Mouse (Mus musculus): ENCODE data around the gene Larp7. TPM values are rescaled to one million over a fixed set of nuclear protein-coding genes. Genes with fewer than 3 reads are reported as not detected.

The Larp7 gene
- total and polyA plus RNA-seq, 2 experiments from 2014 or later = 27.1 to 27.7 TPM

DNA sequence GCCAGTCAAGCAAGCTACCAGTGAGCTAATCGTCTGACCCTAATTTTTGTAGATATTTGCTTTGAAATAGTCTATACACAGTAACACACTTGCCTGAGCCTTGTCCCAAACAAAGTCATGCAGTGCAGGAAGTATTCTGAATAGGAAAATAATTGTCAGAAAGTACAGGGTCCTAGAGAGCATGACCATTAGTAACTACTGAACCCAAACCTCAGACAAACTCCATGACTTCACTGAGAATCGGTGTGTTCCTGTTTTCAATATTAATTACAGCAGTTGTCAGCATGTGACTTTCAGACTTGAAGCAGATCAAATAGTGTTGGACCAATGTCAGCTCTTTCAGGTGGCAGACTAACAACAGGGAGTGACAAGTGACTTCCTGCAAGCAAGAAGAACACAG lies 39.5 kb downstream of the Larp7 start:
- Histone ChIP-seq H3K4me1 (ENCODE audit: insufficient read depth) (no peaks in the 10 kb centered on the region), H3K27ac (ENCODE audit: low read depth, low read length) (no peak overlapping the region), H3K36me3 (ENCODE audit: insufficient read depth) (no peaks in the 10 kb centered on the region), H3K4me3 (ENCODE audit: low read depth, low read length) (no peak overlapping the region), H3K9ac (no peak overlapping the region), H3K4me2 (ENCODE audit: low read depth) (no peak overlapping the region), H3K9me3 (ENCODE audit: low read length) (no peaks in the 10 kb centered on the region), H3K27me3 (ENCODE audit: insufficient read depth, low read length) (no peaks in the 10 kb centered on the region)
- 75% methylated on average over 2 of the region's 2 CpGs for WGBS
- ATAC-seq = no peak
- no peak for DNase-seq
- no peak for TF ChIP-seq CTCF (IDR thresholded peaks at IDR 0.05; ENCODE audit: low read depth)

DNA sequence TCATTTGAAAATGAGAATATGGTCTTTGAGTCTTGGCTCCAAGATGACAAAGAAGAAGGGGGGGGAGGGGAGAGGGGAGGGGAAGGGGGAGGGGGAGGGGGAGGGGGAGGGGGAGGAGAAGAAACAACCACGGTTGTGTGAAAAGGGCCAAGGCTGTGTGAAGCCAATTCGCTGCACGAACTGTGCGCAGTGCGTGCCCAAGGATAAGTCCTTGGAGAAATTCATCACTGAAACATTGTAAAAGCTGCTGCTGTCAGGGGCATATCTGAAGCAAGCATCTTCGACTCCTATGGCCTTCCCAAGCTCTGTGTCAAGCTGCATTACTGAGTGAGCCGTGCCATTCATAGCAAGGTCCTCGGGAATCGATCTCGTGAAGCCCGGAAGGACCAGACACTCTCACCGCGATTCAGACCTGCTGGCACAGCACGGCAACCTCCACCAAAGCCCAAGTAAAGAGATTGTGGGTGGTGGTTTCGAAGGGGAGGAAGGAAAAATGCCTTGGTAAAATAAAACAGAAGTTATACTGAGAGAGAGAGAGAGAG lies 40.3 kb downstream of the Larp7 start:
- H3K27me3 ChIP-seq (ENCODE audit: insufficient read depth, low read length) = no peaks in the 10 kb centered on the region
- TF ChIP-seq CTCF (IDR thresholded peaks at IDR 0.05; ENCODE audit: low read depth) = no peak
- peak; percentile 17; the same call in 1 of the 2 replicates for ATAC-seq
- H3K9ac ChIP-seq = no peak overlapping the region
- H3K36me3 ChIP-seq (ENCODE audit: insufficient read depth) = no peaks in the 10 kb centered on the region
- no peak overlapping the region for H3K4me3 ChIP-seq (ENCODE audit: low read depth, low read length)
- H3K4me1 ChIP-seq (ENCODE audit: insufficient read depth) = no peaks in the 10 kb centered on the region
- H3K9me3 ChIP-seq (ENCODE audit: low read length) = no peaks in the 10 kb centered on the region
- DNase-seq = peak; percentile 7
- no peak overlapping the region for H3K4me2 ChIP-seq (ENCODE audit: low read depth)
- H3K27ac ChIP-seq (ENCODE audit: low read depth, low read length) = peak overlapping the region; percentile 75
- 72% methylated on average over 15 of the region's 15 CpGs for WGBS

- H3K4me1 ChIP-seq (ENCODE audit: insufficient read depth) = no peaks in the 10 kb centered on the region
- H3K27me3 ChIP-seq (ENCODE audit: insufficient read depth, low read length) = no peaks in the 10 kb centered on the region
- H3K36me3 ChIP-seq (ENCODE audit: insufficient read depth) = no peaks in the 10 kb centered on the region
- H3K27ac ChIP-seq (ENCODE audit: low read depth, low read length) = peak overlapping the region; percentile 51
- TF ChIP-seq CTCF (IDR thresholded peaks at IDR 0.05; ENCODE audit: low read depth) = no peak
- ATAC-seq = peak; percentile 59
- H3K9me3 ChIP-seq (ENCODE audit: low read length) = no peaks in the 10 kb centered on the region
- peak; percentile 49 for DNase-seq
- WGBS = 64% methylated on average over 12 of the region's 12 CpGs
- H3K9ac ChIP-seq = no peak overlapping the region
- no peak overlapping the region; the same call in 1 of the 2 replicates for H3K4me2 ChIP-seq (ENCODE audit: low read depth)
- H3K4me3 ChIP-seq (ENCODE audit: low read depth, low read length) = no peak overlapping the region
Measured at GRCm38 (mm10) chr3:127511786-127512746, 41.1 kb downstream of the Larp7 start.

- Histone ChIP-seq H3K9me3 (ENCODE audit: low read length) (no peaks in the 10 kb centered on the region), H3K36me3 (ENCODE audit: insufficient read depth) (no peaks in the 10 kb centered on the region), H3K4me2 (ENCODE audit: low read depth) (no peak overlapping the region), H3K27ac (ENCODE audit: low read depth, low read length) (no peak overlapping the region), H3K9ac (no peak overlapping the region), H3K4me3 (ENCODE audit: low read depth, low read length) (no peak overlapping the region), H3K27me3 (ENCODE audit: insufficient read depth, low read length) (no peaks in the 10 kb centered on the region), H3K4me1 (ENCODE audit: insufficient read depth) (no peaks in the 10 kb centered on the region)
- peak; percentile 49 for ATAC-seq
- 50% methylated on average over 15 of the region's 15 CpGs for WGBS
- peak; percentile 21 for DNase-seq
- no peak for TF ChIP-seq CTCF (IDR thresholded peaks at IDR 0.05; ENCODE audit: low read depth)
Measured at GRCm38 (mm10) chr3:127507878-127508783, 45.0 kb downstream of the Larp7 start.

DNA sequence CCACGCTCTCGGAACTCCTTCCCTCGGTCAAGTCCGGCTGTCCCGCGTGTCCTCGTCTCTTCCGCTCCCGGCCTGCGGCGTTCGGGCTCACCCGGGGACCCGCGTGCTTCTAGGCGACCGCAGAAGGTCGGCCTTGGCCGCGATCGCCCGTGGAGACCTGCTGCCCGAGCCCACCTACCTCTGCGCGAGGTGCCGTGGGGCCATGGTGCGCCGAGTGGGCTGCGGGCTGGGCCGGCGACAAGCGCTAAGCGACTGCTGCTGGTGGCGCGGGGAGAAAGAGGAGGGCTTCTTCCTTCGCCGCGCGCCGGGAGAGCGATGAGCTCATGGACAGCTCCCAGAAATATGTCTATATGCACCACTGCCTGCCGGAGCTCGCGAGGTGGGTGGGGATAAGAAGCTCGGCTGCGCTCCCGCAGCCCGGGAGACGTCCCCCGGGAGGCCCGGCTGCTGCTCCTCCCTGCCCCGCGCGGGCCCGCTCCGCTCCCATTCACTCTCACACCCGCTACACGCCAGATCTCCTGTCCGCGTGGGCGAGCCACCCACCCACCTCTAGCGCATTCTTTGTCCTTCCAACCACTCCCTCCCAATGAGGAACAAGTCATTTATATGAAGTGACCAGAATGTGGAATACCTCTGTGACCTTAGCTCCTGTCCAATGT lies 54.3 kb downstream of the Larp7 start, which contains the start of gene Ank2:
Gene Ank2 (minus strand): TSS at position 609 of the 659 bp plus-strand sequence.
- ATAC-seq = peak; percentile 89
- no peak for TF ChIP-seq CTCF (IDR thresholded peaks at IDR 0.05; ENCODE audit: low read depth)
- Histone ChIP-seq H3K4me2 (ENCODE audit: low read depth) (peak within 1 kb of the TSS; percentile 91), H3K9ac (peak within 1 kb of the TSS; percentile 95), H3K36me3 (ENCODE audit: insufficient read depth) (no peaks in the 10 kb centered on the region), H3K27ac (ENCODE audit: low read depth, low read length) (peak within 1 kb of the TSS; percentile 89), H3K27me3 (ENCODE audit: insufficient read depth, low read length) (no peaks in the 10 kb centered on the region), H3K9me3 (ENCODE audit: low read length) (no peaks in the 10 kb centered on the region), H3K4me3 (ENCODE audit: low read depth, low read length) (peak within 1 kb of the TSS; percentile 75), H3K4me1 (ENCODE audit: insufficient read depth) (no peaks in the 10 kb centered on the region)
- peak; percentile 81 for DNase-seq
- WGBS = 3% methylated on average over 56 of the region's 62 CpGs

- Histone ChIP-seq H3K4me2 (ENCODE audit: low read depth) (peak overlapping the region; percentile 91), H3K4me1 (ENCODE audit: insufficient read depth) (no peaks in the 10 kb centered on the region), H3K27ac (ENCODE audit: low read depth, low read length) (peak overlapping the region; percentile 89), H3K9ac (peak overlapping the region; percentile 95), H3K4me3 (ENCODE audit: low read depth, low read length) (peak overlapping the region; percentile 75), H3K27me3 (ENCODE audit: insufficient read depth, low read length) (no peaks in the 10 kb centered on the region), H3K9me3 (ENCODE audit: low read length) (no peaks in the 10 kb centered on the region), H3K36me3 (ENCODE audit: insufficient read depth) (no peaks in the 10 kb centered on the region)
- WGBS = 3% methylated on average over 19 of the region's 23 CpGs
- peak; percentile 83 for ATAC-seq
- no peak; the same call in 1 of the 2 replicates for TF ChIP-seq CTCF (IDR thresholded peaks at IDR 0.05; ENCODE audit: low read depth)
- peak; percentile 68 for DNase-seq
Measured at GRCm38 (mm10) chr3:127498197-127498741, 54.9 kb downstream of the Larp7 start.

All from forebrain, postnatal 0 days (tissue).